Mouse (Mus musculus) limb, embryonic 10.5 days (tissue): ENCODE data around the gene Btg2. TPM values are rescaled to one million over a fixed set of nuclear protein-coding genes. Genes with fewer than 3 reads are reported as not detected.
A peak's percentile ranks its signal among the peaks of the same experiment; 100 is the strongest.

Experiments used
- DNase-seq: peaks from one replicate; pipeline ENCODE4 v3.0.0-alpha.2; 2017; ENCODE audit warnings: low spot score
- H3K27ac ChIP-seq: fragments of 300-500 bp; sonication (generic); 2 replicates; pipeline ENCODE4 v1.5.1; 2016; ENCODE audit warnings: mild to moderate bottlenecking
- H3K27me3 ChIP-seq: fragments of 300-500 bp; sonication (generic); 2 replicates; pipeline ENCODE4 v1.6.1; 2016; ENCODE audit warnings: low read depth, mild to moderate bottlenecking; ENCODE audit not compliant: poor library complexity, severe bottlenecking
- H3K36me3 ChIP-seq: fragments of 300-500 bp; sonication (generic); 2 replicates; pipeline ENCODE4 v1.6.1; 2016; ENCODE audit warnings: mild to moderate bottlenecking, moderate library complexity
- H3K4me1 ChIP-seq: fragments of 300-500 bp; sonication (generic); 2 replicates; pipeline ENCODE4 v1.6.1; 2016
- H3K4me3 ChIP-seq: fragments of 300-500 bp; sonication (generic); 2 replicates; pipeline ENCODE4 v1.5.1; 2016; ENCODE audit warnings: mild to moderate bottlenecking, moderate library complexity
- H3K9me3 ChIP-seq: fragments of 300-500 bp; sonication (generic); replicated peaks from 2 replicates; pipeline ENCODE4 v1.6.1; 2016; ENCODE audit warnings: mild to moderate bottlenecking
- WGBS: fragments of 180-500 bp; shearing (Covaris S2); methylation state at CpG from one replicate; pipeline ENCODE4 v1.1.7; 2016; 5-methylcytosine and 5-hydroxymethylcytosine counted together
- polyA plus RNA-seq: library from polyadenylated mRNA; unstranded; fragments of >200 nt; fragmentation: Nextera tagmentation; extraction: Ambion mirVana; gene quantifications from 2 replicates; pipeline ENCODE4 v1.2.1, GENCODE M21; 2016

Btg2 gene
- polyA plus RNA-seq, 1 experiment from 2014 or later: 17.7 TPM

DNA sequence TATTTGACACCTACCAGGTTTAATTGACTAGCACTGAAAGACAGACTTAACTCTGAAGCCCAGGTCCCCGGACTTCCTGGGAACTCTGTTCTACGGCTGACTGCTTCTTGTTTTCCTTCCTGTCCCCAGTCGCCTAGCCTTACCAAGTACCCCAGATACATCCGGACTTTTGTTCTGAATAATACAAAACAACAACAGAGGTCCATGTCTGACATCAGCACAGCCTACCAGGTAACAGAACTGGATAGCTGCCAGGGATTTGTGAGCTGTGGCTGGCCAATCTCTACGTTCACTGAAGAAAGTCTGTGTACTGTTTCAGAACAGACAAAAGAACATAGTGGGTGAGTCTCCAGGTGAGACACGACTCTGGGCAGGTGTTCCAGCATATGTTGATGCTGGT is 20.1 kb downstream of the Btg2 start:
- DNase-seq: no peak
- peaks cover 47% of the 10 kb centered on the region for H3K4me1 ChIP-seq
- peaks cover 9% of the 10 kb centered on the region for H3K27me3 ChIP-seq
- no peak overlapping the region for H3K4me3 ChIP-seq
- H3K36me3 ChIP-seq: no peaks in the 10 kb centered on the region
- WGBS: 77% methylated on average over 6 of the region's 6 CpGs
- H3K27ac ChIP-seq: no peak overlapping the region
- no peaks in the 10 kb centered on the region for H3K9me3 ChIP-seq

DNA sequence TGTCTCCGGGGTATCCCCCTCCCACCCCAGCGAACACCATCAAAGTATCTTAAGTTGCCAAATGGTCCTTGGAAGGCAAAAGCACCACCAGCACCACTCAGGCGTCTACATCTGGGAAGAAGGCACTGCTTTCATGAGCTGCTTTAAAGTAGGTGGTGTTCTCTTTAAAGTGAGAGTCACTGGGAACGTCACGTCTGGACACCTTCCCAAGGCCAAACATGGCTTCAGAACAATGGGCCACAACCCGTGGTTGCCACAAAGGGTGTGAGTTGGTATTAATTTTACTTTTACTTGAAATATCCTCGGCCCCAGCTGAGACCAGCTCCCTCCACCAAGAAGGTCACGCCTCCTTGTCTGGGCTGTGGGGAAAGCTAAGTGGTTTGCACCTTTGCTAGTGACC is 21.2 kb downstream of the Btg2 start:
- WGBS: 55% methylated on average over 8 of the region's 8 CpGs
- no peaks in the 10 kb centered on the region for H3K36me3 ChIP-seq
- H3K9me3 ChIP-seq: no peaks in the 10 kb centered on the region
- H3K27ac ChIP-seq: no peak overlapping the region
- peaks cover 9% of the 10 kb centered on the region for H3K27me3 ChIP-seq
- no peak for DNase-seq
- H3K4me3 ChIP-seq: no peak overlapping the region
- peaks cover 36% of the 10 kb centered on the region for H3K4me1 ChIP-seq

DNA sequence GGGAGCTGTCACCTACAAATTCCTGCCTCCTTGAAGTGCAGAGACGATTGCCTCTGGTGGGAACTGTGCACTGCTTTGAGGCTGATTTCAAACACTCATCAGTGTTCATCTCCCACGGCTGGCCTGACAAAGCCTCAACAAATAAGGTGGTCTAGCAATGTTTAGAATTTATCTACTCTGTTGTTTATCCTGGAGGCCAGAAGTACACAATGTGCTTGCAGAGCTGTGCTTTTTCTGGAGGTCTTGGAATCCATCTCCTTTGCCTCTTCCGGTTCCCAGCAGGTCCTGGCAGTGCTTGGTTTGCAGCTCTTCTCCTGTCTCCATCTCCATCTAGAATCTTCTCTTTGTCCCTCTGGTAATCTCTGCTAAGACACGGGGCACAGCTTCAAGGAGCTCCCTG is 22.6 kb downstream of the Btg2 start:
- no peak overlapping the region for H3K4me3 ChIP-seq
- peaks cover 4% of the 10 kb centered on the region; the same call in 1 of the 2 replicates for H3K27me3 ChIP-seq
- DNase-seq: no peak
- peaks cover 21% of the 10 kb centered on the region for H3K4me1 ChIP-seq
- 59% methylated on average over 4 of the region's 4 CpGs for WGBS
- no peak overlapping the region for H3K27ac ChIP-seq
- no peaks in the 10 kb centered on the region for H3K9me3 ChIP-seq
- H3K36me3 ChIP-seq: no peaks in the 10 kb centered on the region

DNA sequence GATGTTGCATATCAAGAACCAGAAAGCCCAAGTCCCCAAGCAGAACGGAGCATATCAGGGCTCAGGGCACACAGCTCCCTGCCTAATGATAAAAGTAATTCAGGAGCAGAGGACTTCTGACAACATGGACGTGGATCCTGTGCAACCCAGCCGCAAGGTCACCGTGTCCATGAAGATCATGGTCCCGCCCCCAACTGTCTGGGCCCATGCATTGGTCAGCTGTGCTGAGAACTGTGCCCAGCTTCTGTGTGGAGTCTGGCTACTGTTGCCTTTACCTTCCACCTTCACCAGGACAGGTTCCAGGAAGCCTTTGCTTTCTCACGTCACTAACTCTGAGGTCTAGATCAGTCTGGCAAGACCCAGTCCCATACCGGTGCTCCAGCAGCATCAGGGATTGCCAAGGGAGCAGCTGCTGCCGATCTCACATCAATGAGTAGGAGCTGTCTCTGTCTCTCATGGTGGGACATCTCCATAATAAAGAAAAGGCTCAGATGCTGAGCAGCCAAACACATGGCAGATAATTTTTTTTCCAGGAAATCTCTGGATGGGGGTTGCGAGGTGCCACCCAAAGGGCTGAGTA is 23.2 kb downstream of the Btg2 start:
- no peak overlapping the region for H3K4me3 ChIP-seq
- H3K27me3 ChIP-seq: peaks cover 4% of the 10 kb centered on the region; the same call in 1 of the 2 replicates
- no peak for DNase-seq
- no peaks in the 10 kb centered on the region for H3K9me3 ChIP-seq
- H3K27ac ChIP-seq: 0 out of 2 replicates have a peak overlapping the region, but pooled peaks have one; percentile 50
- WGBS: 86% methylated on average over 9 of the region's 9 CpGs
- peaks cover 16% of the 10 kb centered on the region for H3K4me1 ChIP-seq
- no peaks in the 10 kb centered on the region for H3K36me3 ChIP-seq

DNA sequence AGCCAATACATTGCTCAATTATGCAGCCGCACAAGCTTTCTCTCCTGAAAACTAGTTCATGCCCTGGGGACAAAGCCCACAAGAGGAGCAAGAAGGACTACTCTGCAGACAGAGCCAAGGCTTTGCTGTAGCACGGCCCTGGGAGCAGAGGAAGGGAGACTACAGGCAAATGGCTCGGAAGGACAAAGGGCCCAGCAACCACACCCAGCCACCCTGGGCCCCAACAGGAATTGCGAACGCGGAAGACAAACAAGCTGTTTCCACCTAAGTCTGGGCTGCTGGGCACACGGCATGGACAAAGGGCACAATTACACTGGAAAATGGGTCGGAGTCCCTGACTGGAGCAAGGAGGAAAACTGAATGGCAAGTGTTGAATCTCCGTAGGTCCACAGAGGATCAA is 23.9 kb downstream of the Btg2 start:
- Histone ChIP-seq H3K9me3 (no peaks in the 10 kb centered on the region), H3K27me3 (peaks cover 10% of the 10 kb centered on the region; the same call in 1 of the 2 replicates), H3K4me1 (peaks cover 9% of the 10 kb centered on the region), H3K4me3 (no peak overlapping the region), H3K27ac (peak overlapping the region; percentile 50; the same call in 1 of the 2 replicates), H3K36me3 (no peaks in the 10 kb centered on the region)
- WGBS: 68% methylated on average over 9 of the region's 9 CpGs
- no peak for DNase-seq

DNA sequence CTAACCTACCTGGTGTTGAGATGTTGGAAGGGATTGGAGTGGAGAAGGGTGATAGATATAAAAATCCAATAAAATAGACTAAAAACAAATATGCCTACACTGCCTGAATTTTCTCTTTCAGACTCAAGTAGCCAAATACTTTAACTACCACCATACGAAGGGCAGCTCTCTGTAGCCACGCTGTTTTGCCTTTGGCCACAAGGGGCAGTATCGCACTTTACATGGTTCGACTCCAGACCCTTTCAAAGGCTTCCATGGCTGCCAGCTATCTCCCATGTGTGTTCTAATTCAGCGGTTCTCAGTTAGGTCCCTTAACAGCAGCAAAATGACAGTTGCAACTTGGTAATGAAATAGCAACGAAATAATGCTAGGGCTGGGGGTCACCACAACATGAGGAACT is 25.7 kb downstream of the Btg2 start:
- 10% methylated on average over 6 of the region's 6 CpGs for WGBS
- Histone ChIP-seq H3K27ac (no peak overlapping the region), H3K4me1 (peaks cover 5% of the 10 kb centered on the region; the same call in 1 of the 2 replicates), H3K9me3 (no peaks in the 10 kb centered on the region), H3K4me3 (no peak overlapping the region), H3K27me3 (peaks cover 9% of the 10 kb centered on the region; the same call in 1 of the 2 replicates), H3K36me3 (no peaks in the 10 kb centered on the region)
- DNase-seq: peak; percentile 76

DNA sequence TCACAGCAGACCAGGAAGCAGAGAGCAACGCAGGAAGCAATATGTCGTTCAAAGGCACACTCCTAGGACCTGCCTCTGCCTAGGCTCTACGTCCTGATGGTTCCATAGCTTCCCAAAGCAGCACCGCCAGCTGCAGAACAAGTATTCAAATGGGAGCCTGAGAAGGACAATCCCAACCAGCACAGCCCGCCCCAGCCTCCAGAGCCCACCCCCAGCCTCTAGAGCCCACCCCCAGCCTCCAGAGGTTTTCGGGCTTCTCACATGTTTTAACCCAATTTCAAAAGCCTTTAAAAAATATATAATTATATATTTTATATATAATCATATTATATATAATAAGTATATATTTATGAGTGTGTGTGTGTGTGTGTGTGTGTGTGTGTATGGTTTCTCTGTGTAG is 29.4 kb downstream of the Btg2 start:
- Histone ChIP-seq H3K4me1 (peaks cover 11% of the 10 kb centered on the region), H3K27me3 (peaks cover 25% of the 10 kb centered on the region), H3K9me3 (no peaks in the 10 kb centered on the region), H3K27ac (no peak overlapping the region), H3K4me3 (no peak overlapping the region), H3K36me3 (no peaks in the 10 kb centered on the region)
- no peak for DNase-seq
- WGBS: 67% methylated on average over 6 of the region's 6 CpGs

DNA sequence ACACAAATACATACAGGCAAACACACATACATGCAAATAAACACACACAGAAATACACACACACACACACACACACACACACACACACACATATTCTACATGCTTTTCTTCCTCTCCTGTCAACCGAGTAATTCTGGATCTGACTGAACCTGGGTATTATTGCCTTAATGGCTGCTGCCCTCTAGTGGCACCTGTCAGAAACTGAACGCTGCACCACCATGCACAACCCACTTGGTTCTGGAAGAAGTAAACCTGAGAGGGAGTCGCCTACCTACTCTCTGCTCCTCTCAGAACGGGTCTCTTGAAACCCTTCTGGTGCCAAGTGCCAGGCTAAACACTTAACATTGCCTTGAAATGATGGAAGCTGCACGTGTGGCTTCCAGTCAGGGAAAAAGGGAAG is 30.2 kb downstream of the Btg2 start:
- DNase-seq: peak; percentile 79
- WGBS: 4% methylated on average over 5 of the region's 5 CpGs
- no peak overlapping the region for H3K4me3 ChIP-seq
- H3K9me3 ChIP-seq: no peaks in the 10 kb centered on the region
- no peaks in the 10 kb centered on the region for H3K36me3 ChIP-seq
- H3K27ac ChIP-seq: no peak overlapping the region
- H3K4me1 ChIP-seq: peaks cover 12% of the 10 kb centered on the region
- peaks cover 29% of the 10 kb centered on the region for H3K27me3 ChIP-seq

DNA sequence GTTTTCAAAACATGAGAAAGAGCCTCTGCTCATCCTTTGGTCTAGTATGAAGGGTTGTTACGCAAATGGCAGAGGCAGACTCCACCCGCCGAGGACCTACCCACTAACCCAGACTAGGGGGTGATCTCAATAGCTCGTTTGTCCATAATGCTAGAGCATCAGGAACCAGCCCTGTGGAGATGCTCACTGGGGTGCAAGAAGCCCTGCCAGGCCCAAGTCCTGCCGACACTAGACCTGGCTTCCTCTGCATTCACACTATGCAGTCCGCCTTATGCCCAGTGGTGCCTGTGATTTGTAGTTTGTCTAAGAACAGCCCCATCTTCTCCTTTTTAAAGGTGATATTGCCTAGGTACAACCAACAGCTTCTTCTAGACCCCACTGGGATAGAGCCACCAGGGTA is 31.5 kb downstream of the Btg2 start:
- no peak for DNase-seq
- Histone ChIP-seq H3K27ac (no peak overlapping the region), H3K9me3 (no peaks in the 10 kb centered on the region), H3K4me3 (no peak overlapping the region), H3K36me3 (no peaks in the 10 kb centered on the region), H3K4me1 (peaks cover 23% of the 10 kb centered on the region), H3K27me3 (peaks cover 29% of the 10 kb centered on the region)
- WGBS: 86% methylated on average over 6 of the region's 6 CpGs

DNA sequence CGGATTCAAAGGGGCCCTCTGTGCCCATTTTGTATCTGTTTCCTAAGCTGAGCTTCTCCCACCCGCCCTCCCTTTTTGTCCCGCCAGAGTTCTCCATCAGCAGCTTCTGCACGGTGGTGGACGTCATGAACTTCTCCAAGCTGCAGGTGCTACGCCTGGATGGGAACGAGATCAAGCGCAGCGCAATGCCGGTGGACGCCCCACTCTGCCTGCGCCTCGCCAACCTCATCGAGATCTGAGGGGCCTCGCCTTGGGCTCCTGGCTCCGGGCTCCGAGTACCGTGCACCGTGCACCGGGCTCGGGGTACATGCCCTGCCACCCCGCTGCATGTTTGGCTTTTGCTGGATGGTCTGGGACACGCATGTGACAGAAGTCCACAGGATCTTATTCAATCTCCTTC is 32.5 kb downstream of the Btg2 start:
- Histone ChIP-seq H3K9me3 (no peaks in the 10 kb centered on the region), H3K4me1 (peaks cover 28% of the 10 kb centered on the region), H3K27ac (peak overlapping the region; percentile 64), H3K36me3 (no peaks in the 10 kb centered on the region), H3K4me3 (peak overlapping the region; percentile 41), H3K27me3 (peaks cover 29% of the 10 kb centered on the region)
- WGBS: 33% methylated on average over 22 of the region's 23 CpGs
- DNase-seq: no peak

DNA sequence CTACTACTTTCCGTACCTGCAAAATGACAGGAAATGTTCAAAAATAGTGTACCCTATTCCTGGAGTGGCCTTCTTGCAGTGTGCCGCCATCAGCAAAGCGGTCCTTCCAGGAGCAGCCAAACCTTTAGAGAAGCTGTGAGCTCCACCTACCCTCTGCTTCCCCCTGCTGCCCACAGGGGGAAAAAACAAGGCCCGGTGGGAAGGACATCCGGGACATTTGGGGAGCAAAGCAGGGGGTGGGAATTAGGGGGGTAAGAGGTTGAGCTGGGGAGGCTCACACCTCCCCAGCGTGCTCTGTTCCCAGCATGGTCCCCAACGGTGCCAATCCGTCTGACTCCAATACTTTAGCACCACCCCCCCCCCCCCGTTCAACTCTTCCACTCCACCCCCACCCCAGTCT is 32.9 kb downstream of the Btg2 start:
- 6% methylated on average over 9 of the region's 9 CpGs for WGBS
- DNase-seq: peak; percentile 83
- H3K27ac ChIP-seq: peak overlapping the region; percentile 64

DNA sequence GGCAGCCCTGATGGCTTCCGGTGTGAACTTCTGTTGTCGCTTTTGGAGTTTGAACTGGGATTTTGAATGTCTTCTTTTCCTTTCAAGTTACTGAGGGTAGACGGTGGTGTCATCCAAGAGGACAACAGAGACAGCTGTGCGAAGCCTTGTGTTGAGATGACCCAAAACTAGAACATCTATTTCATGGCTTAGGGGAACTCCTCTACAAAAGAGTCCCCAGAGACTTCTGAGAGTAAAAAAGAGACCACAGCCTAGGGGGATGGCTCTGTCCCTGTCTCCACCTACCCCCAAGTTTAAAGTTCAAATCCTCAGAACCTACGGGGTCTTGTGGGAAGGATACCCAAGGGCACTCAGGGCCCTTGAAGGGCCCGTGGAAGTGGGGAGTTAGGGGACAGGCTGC is 34.1 kb downstream of the Btg2 start:
- 89% methylated on average over 6 of the region's 6 CpGs for WGBS
- DNase-seq: no peak
- no peaks in the 10 kb centered on the region for H3K9me3 ChIP-seq

More for the DNA sequence above, 32.9 kb downstream of the Btg2 start:
- Histone ChIP-seq H3K36me3 (no peaks in the 10 kb centered on the region), H3K4me3 (peak overlapping the region; percentile 41), H3K9me3 (no peaks in the 10 kb centered on the region), H3K27me3 (peaks cover 29% of the 10 kb centered on the region), H3K4me1 (peaks cover 28% of the 10 kb centered on the region)

DNA sequence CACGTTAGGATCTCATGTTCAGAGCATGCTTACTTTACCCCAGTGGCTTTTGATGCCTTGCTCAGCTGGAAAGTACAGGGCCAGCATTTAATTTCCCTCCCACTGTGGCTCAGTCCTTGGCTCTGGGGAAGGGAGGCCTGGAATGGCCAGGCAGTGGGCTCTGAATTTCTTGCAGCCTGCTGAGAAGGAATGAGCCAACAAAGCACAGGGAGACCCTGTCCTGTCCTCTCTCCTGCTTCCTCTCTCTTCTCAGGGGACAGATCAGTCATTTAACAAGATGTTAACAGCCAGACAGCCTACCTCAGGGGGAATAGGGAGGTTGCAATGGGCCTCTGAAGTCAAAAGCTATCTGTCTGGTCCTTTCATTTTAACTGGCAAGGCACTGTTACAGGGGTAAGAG is 36.6 kb downstream of the Btg2 start:
- H3K4me1 ChIP-seq: peaks cover 32% of the 10 kb centered on the region
- WGBS: 31% methylated on average over 1 of the region's 1 CpGs
- H3K4me3 ChIP-seq: no peak overlapping the region
- 0 out of 2 replicates have a peak overlapping the region, but pooled peaks have one; percentile 42 for H3K27ac ChIP-seq
- DNase-seq: no peak
- no peaks in the 10 kb centered on the region for H3K36me3 ChIP-seq
- H3K9me3 ChIP-seq: no peaks in the 10 kb centered on the region
- peaks cover 19% of the 10 kb centered on the region for H3K27me3 ChIP-seq

More for the DNA sequence above, 34.1 kb downstream of the Btg2 start:
- Histone ChIP-seq H3K36me3 (no peaks in the 10 kb centered on the region), H3K4me3 (no peak overlapping the region), H3K27me3 (peaks cover 23% of the 10 kb centered on the region), H3K27ac (no peak overlapping the region), H3K4me1 (peaks cover 28% of the 10 kb centered on the region)

DNA sequence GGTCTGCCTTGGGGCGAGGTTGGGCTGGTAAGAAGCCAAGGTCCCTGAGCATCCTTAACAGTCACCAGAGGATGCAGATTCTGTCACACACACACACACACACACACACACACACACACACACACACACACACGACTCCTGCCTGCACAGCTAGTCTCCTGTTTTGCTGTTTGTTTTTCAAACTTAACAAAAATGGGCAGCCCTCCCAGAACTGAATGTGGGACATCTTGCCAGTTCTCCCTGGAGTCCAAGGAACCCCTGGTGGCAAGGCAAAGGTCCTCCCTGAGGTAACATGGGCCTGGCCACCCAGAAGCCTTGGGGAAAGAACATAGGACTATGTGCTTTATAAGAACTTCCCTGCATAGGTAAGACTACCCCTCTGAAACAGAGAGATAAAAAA is 37.0 kb downstream of the Btg2 start:
- no peaks in the 10 kb centered on the region for H3K36me3 ChIP-seq
- 78% methylated on average over 2 of the region's 2 CpGs for WGBS
- H3K27me3 ChIP-seq: peaks cover 14% of the 10 kb centered on the region
- no peak overlapping the region for H3K4me3 ChIP-seq
- H3K4me1 ChIP-seq: peaks cover 36% of the 10 kb centered on the region
- DNase-seq: no peak
- no peaks in the 10 kb centered on the region for H3K9me3 ChIP-seq
- H3K27ac ChIP-seq: 0 out of 2 replicates have a peak overlapping the region, but pooled peaks have one; percentile 42
